Mouse (Mus musculus) cerebellum, adult 11-12 months (tissue): ENCODE measurements around the gene Ube2n.

Source experiments
- DNase-seq: peaks from one replicate; pipeline ENCODE4 v3.0.0; 2022

Gene Ube2n

DNA sequence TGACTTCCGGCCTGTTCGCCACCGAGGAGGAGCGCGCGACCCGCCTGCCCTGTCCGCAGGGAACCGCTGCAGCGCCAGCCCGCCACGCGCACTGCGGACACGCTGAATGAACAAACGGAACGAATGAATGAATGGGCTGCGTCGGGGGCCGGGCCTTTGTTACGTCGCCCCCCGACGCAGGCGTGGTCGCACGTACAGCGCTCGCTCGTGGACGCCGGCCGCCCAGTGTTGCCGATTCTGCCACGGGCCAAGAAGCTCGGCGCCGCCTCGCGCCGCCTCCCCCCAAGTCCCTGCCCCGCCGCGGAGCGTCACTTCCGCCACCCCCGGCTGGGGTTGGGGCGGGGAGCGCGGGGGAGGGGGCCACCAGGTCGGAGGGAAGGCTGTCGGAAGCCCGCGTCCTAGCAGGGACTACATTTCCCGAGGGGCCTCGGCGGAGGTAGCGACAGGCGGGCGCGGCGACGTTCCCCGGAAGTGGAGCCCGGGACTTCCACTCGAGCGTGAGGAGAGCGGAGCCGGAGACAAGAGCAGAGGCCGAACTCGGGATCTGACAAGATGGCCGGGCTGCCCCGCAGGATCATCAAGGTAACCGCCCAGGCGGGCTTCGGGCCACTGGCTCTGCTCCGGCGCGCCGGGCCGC, at the start of gene Ube2n:
Ube2n (plus strand) TSS at position 490 of the 637 bp plus-strand sequence.
- peak; percentile 99 for DNase-seq

DNA sequence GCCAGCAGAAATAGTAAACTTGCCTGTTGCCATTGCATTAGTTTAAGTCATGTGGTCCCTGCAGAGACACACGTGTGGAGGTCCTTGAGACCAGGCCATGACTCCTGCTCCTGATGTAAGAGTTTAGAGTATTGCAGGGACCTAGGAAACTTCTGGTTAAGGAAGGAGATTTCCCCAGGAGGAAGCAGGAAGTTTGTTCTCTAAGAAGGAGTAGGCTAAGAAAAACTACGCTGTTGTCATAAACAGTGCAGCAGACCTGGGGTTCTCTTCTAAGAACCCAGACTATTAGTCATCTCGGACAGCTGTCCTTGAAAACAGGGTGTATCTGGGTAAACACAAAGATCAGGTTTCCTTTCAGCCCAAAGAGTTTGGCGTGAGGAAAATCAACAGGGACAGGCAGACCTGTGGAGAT, 49.5 kb upstream of the Ube2n start:
- no peak for DNase-seq

DNA sequence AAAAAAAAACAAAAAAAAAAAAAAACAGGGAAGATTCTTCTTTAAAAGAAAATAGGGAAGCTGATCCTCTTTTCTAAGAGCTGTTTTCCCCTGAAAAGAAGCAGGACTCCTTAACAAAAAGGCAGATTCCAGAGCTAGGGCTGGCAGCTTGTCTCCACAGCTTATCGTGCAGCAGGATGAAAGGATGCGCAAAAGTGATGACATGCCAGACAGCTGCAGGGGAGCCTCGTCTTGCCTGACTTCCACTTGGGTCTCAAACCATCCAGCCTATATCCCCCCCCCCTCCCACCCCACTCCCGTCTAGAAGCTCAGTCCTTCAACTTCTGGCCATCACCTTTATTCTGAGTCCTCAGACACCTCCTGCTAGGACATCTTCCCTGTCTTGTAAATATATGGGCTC, 46.1 kb upstream of the Ube2n start:
- no peak for DNase-seq

DNA sequence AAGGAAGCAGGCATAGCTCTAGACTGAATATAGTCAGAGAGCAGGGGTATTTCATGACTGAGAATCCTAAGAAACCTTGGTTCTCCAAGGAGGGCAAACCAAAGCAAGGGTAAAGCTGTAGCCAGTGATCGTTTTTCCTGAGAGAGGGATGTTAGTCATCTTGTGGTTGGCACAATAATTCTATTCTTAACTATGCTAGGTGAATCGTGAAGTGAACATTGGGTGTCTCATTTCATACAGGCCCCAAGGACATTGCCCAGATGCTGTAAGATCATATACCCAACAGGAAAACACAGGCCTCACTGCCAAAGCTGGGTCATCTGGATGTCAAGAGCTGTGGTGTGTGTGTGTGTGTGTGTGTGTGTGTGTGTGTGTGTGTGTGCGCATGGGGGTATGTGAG, 43.8 kb upstream of the Ube2n start:
- no peak for DNase-seq

DNA sequence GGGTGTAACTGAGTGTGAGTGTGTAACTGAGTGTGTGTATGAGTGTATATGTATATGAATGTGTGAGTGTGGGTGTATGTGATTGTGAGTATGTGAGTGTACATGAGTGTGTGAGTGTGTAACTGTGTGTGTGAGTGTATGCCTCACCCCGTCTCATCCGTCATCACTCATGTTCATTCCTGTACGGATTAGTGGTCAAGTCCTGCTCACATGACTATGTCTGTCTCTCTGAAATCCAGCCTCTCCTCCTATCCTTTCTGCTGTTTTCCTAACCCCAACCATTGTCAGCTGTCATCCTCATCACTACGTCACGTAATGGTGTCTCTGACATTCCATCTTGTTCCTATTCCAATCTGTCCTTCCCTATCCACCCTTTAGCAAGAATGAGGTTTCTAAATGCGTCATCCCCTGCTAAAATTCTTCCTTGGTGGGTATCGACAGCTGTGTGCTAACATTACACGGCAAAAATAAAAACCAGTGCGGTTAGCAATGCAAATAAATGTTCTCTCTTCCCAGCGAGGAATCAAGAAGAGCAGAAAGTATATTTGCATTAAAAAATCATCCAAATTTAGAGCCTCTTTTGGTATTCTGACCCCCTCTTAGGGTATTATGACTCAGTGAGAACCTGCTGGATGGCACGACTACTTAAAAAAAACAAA, 42.9 kb upstream of the Ube2n start:
- no peak for DNase-seq

DNA sequence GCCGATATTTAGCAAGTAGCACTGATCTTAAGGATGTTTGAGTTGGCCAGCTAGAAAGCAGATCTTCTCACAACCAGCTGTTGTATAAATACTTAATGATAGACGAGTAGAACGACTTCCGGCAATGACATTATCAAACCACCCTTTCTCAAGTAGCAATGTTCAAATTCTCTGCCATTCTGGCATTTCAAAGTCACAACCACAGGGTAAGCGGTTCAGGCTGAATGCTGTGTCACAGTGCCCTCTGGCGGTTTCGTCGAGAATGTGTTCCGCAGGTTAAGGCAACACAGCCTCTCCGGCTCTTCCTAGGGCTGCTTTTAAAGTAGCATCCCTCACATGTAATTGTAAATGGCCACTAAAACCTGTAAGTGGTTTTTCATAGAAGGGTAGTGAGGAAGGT, 39.0 kb upstream of the Ube2n start:
- DNase-seq = peak; percentile 49

DNA sequence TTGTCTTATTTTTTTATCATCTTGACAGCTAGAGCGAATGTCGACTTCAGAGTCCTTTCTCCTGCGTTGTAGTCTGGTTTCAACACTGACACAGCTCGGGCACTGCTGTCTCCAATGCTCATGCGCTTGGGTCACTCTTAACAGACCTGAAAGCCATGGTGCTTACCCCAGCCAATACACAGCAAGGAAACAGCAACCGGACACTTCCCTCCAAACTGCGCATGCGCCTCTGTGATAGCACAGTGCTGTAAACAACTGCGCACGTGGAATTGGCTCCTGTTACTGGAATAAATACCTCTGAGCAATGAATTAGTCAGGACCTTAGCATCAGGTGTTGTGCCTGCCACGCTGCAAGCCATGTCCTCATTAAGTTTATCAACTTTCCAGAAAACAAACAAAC, 37.4 kb upstream of the Ube2n start:
- DNase-seq = no peak

DNA sequence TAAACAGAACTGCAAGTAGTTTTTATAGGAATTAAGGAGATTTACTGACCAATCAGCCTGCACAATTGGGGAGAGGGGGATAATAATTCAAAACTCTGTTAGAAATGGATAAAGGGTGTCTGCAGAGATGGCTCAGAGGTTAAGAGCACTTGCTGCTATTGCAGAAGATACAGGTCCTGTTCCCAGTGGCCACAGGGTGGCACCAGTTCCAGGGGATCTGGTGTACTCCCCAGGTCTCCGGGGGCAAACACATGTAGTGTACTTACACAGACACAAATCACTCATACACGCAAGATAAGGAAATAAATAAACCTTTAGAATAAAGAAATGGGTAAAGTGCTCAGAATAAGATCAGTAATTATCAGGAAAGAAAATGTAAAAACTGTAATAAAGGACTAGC, 25.3 kb upstream of the Ube2n start:
- no peak for DNase-seq

DNA sequence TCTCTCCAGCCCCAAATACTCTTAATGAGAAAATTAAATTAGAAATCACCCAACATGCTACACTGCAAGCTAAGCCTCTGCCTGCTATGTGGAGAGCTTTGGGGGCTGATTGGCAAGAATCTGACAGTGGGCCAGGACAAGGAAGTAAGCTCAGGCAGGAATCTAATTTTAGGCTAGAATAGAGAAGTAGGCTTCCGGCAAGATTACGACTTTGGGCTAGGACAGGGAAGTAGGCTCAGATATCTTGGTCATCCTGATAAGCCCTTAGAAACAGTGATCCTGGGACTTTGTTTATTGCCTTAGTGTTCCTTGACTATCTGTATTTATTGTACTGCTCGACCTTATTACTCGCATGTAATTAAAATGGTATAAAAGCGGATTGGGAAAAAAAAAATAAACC, 20.7 kb upstream of the Ube2n start:
- no peak for DNase-seq

DNA sequence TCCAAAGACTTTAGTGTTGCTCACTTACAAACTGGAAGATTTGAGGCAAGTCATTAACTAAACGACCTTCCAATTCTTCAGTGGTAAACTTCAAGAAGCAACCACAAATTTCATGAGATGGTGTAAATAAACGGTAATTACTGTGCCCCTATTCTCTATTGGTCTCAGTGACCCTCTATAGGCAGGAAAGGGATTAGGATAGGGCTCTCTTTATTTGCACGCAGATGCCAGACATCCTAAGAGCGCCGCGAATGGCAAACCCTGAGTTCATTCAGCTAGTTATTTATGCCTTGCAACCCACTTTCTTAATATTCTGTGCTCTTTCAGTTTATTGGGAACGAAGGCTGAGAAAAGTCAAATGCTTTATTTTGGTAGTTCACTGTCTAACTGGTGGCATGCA, 13.9 kb upstream of the Ube2n start:
- DNase-seq = no peak

DNA sequence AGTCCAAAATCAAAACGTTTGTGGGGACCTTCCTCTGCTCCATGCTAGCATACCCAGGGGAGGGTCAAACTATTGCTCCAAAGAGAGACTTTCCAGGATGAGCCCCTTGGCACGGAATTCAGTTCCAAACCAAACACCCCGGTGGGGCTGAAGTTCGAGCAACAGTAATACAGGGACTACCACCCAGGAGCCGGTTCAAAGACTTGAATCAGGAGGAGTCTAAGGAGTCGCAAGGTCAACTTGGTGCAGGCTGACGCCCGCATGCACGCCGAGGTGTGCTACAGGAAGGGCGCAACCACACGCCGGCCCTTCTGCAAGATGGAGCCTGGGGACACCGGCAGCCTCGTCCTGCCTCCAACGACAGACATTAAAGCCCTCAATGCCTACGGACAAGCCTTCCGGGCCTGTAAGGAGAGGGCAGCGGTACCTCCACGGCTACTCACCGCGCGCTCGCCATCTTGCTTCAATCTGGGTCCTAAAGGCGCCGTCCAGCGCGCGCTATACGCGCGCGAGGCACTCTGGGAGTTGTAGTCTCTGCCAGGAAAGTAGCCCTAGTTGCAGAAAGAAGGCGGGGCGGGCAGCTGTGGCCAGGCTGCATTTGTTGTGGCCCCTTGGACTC, 13.4 kb upstream of the Ube2n start, which contains the start of gene Mrpl42:
Mrpl42 (minus strand) TSS at position 478 of the 619 bp plus-strand sequence.
- peak; percentile 87 for DNase-seq

DNA sequence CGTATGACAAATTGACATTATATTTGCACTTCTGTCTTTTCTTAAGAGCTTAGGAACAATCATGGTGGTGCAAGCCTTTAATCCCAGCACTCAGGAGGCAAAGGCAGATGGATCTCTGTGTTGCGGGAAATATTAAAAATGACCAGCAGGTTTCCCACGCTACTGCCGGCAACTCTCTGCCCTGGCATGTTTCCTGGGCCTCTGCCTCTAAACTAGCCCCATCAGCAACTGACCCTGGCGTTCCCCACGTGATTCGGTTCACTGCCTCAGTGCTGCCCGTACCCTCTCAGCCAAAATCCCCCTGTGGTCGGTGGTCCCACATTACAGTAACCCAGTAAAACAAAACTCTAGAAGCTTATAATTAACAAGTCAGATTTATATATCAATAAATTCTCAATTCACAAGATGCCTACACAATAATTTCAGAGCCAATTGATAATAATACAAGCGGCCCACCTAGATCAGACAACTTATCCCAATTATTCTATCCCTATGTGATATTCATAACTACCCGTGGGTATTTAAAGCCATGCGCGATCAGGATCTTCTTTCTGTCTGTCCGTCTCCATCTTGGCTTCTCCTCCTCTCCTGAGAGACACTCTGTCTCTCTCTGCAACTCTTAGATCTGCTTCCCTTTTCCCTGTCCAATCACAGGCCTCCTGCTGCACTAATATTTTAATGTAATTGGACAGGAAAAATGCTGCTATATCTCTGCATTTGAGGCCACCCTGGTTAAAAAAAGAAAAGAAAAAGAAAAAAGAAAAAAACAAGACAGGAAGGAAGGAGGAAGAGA, 11.3 kb upstream of the Ube2n start:
- no peak for DNase-seq

DNA sequence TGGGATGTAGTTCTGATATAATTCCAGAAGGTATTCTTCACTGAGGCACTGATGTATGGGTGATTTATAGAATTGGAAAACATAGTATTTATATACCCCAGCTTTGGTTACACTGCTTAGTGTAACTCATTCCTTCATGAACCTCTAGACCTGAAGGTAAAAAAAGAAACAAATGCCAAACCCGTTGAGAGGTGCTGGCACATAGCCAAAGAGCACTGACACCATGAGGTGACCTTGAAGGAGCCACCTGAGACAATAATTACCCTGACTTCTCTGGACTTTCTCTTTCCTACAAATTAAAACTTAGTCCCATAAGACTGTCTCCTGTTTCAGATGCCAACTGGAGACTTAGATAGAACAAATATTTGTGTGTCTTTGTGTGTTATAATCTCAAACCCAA, 10.6 kb upstream of the Ube2n start:
- no peak for DNase-seq

DNA sequence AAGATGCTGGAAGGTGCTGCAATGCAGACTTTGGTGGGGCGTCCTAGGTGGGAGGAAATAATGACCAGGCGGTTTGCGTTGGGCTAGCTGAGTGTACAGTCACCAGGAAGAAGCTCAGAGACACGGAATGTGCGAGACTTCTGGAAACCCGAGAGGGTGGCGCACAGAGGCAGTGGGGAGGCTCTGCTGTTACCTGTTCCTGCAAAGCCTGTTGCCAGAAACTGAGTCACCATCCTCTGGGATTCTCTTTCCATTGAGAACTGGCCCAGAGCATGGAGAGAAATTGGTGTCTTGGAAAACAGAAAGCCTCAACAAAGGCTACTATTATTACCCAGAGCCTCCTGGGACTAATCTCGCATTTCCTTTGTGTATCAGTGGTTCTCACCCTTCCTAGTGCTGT, 6.8 kb upstream of the Ube2n start:
- no peak for DNase-seq

DNA sequence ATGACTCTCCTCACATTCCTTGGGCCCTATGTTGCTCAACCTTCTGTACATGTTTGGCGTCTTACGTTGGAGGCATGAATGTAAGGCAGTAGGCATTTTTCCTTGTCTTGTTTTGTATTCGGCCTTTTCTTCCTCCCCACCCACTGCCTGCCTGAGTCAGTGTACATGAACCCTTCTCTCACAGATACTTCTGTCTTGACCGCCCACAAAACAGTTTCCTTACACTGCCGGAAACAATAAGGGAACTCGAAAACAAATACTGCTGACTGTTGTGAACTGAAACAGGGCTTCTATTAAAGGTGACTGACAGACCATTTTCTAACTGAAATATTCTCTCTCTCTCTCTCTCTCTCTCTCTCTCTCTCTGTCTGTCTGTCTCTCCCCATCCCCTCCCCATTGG, 6.2 kb upstream of the Ube2n start:
- DNase-seq = no peak

DNA sequence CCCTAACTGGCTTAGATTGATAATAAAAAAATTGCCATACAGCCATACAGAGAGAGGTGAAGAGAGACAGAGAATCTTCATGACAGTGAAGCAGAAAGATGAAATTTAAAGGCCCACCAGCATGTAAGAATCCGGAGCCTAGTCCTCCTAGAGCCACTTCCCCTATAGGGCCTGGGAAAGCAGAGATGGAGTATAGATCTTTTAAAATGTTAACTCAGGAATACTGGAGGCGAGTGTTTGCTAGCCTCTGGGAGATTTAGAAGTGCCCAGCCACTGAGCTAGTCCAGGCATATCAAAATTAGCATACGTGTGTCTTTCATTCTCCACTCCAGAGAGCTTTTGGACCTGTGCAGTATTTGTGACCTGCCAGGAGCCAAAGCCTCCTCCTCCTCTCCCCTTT, 5.7 kb upstream of the Ube2n start:
- no peak for DNase-seq

DNA sequence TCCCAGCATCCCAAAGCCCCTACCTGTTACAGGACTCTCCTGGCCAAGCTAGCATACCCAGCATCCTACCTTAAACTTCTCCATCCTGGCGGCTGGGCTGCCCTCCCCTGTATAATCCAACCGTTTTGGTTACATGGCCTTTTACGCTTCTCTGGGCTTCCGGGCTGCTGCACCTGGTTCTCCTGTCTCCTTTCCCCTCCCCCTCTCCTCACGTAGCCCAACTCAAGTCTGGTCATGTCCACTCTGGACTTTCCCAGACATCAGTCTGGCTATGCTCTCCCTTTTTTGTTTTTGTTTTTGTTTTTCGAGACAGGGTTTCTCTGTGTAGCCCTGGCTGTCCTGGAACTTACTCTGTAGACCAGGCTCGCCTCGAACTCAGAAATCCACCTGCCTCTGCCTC, 2.3 kb upstream of the Ube2n start:
- no peak for DNase-seq

DNA sequence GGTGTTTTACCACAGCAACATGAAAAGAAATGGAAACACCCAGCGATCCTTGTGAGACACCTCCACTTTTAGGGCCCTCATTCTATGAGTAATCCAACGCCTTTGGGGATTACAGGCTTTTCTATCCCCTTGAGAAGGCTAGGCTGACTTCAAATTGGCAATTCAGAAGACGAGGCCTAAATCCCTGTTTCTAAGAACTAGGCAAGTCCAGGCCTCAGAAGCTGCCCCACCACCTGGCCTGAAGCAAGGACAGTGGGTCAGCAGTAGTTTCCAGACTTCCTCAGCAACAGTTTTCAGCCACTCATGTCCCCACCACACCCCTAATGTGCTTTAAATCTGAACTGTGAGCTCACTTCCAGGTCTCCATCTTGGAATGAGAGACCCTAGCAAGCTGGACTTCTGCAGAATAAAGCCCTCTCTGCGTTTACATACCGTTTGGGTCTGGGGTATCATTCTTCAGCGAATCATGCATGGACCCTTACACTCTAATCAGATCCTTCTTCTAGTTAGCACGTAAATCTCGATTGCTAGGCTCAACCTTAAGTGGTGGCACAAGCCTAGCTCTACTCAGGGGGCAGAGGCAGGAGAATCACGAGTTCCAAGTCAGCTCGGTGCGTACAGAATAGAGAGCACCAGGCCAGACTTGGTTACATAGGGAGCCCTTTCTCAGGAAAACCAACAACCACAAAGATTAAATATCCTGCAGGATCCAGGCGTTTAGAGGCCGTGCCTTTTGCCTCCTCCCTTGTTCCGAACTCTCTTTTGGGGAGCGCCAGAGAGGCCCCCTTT, 983 bp upstream of the Ube2n start:
- DNase-seq = peak; percentile 61

DNA sequence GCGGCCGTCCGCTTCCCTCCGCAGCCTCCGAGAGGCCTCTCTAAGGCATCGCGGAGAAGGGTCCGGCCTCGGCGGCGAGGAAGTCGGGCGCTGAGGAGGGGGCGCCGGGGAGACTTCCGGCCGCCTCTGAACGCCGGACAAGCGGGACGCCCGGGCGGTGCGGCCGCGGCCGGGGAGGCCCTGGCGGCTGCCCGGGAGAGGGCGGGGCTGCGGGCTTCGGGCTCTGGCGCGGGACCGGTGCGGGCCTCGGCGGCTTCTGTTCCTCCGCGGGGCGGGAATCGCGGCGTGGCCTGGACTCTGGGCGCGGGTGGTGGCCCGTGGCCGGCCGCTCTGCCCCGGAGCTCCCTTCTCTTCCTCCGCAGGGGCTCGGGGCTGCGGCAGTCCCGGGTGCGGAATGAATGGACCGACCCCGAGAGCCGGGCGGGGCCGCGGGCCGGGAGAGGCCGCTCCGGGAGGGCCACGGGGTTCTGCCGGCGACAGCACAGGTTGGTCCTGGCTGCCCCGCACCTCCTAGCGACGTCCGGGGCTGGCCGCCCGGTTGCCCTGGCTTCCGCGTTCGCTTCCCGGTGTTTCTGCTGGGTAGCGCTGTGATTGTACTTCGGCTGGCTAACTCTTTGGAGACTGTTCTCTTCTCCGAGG, 467 bp downstream of the Ube2n start:
- peak; percentile 77 for DNase-seq

DNA sequence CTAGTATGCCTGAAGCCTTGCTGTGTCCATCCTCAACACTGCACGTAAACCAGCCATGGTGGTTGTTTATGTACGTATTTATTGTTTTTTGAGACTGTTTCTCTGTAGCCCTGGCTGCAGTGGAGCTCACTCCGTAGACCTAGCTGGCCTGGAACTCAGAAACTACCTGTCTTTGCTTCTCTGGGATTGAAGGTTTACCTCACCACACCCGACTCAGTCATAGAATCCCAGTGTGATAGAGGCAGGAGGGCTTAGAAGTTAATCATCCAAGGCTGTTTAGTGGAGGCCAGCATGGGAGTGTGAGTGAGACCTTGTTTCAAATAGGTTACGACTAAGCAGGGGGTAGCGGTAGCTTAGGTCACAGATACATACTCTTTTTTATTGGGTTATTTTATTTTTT, 2.7 kb downstream of the Ube2n start:
- no peak for DNase-seq

DNA sequence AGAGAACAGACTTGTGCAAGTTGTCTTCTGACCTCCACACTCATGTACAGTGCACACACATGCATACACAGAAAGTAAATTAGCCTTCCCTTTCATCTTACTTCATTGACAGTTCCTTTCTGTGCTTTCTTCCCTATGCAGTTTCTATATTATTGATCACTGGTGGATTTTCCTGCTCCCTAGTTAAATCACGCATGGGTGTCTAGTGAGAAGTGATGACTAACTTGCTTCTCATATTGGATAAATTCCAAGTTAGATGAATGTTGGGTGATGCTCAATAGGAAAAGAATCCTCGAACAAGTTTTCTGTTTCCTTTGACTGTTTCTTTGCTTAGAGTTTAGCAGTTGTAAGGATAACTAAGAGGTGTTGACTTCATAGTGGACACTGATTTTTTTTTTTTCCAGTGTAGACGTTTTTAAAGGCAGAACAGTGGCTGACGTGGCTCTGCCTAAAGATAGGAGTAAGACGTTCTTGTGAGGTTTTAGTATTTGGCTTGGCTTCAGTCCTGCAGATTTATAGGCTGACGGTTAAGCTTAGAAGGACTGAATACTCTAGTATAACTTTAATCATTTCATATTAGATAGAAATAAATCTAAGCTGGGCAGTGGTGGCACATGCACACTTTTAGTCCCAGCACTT, 10.2 kb downstream of the Ube2n start:
- DNase-seq = no peak

DNA sequence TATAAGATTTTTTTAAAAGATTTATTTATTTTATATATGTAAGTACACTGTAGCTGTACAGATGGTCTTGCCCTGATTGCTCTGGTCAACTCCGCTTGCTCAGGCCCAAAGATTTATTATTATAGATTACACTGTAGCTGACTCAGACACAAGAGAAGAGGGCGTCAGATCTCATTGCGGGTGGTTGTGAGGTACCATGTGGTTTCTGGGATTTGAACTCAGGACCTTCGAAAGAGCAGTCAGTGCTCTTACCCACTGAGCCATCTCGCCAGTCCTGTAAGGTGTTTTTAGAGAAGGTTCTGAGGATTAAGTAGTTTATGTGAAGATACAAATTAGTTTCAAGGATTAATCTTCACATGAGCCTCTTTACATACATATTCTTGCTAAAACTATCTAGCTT, 10.9 kb downstream of the Ube2n start:
- DNase-seq = no peak
